Mouse (Mus musculus): ENCODE results near the gene Mis18a. TPM values are rescaled to one million over a fixed set of nuclear protein-coding genes. Genes with fewer than 3 reads are reported as not detected.

Gene Mis18a
- polyA plus RNA-seq, 1 experiment from 2014 or later: 34.1 TPM

- H3K4me3 ChIP-seq (replicated peaks; ENCODE audit: low read depth, low read length): no peak overlapping the region
- DNase-seq (no peak), ATAC-seq (ENCODE audit: low FRiP score, low TSS enrichment) (no peak)
- no peak overlapping the region for H3K9ac ChIP-seq (replicated peaks; ENCODE audit: low read length)
- H3K9me3 ChIP-seq (ENCODE audit: control insufficient read depth, low read length): no peaks in the 10 kb centered on the region
- 92% methylated on average over 13 of the region's 13 CpGs for WGBS
- no peaks in the 10 kb centered on the region for H3K4me1 ChIP-seq (ENCODE audit: control insufficient read depth, insufficient read depth, low read length)
- peaks cover 76% of the 10 kb centered on the region for H3K36me3 ChIP-seq (ENCODE audit: control insufficient read depth, insufficient read depth, low read length)
- H3K4me2 ChIP-seq (ENCODE audit: low read length): no peak overlapping the region
- H3K27me3 ChIP-seq (ENCODE audit: control insufficient read depth, insufficient read depth, low read length): no peaks in the 10 kb centered on the region
- no peak overlapping the region for H3K27ac ChIP-seq (replicated peaks; ENCODE audit: low read depth, low read length)
Measured at GRCm38 (mm10) chr16:90753386-90753941, 26.3 kb upstream of the Mis18a start.

GRCm38 (mm10) chr16:90748169-90748568 lies 21.0 kb upstream of the Mis18a start:
- no peak for ATAC-seq (ENCODE audit: low FRiP score, low TSS enrichment)
- H3K9ac ChIP-seq (replicated peaks; ENCODE audit: low read length): no peak overlapping the region
- no peaks in the 10 kb centered on the region for H3K9me3 ChIP-seq (ENCODE audit: control insufficient read depth, low read length)
- no peak overlapping the region for H3K4me3 ChIP-seq (replicated peaks; ENCODE audit: low read depth, low read length)
- H3K4me2 ChIP-seq (ENCODE audit: low read length): no peak overlapping the region
- H3K4me1 ChIP-seq (ENCODE audit: control insufficient read depth, insufficient read depth, low read length): no peaks in the 10 kb centered on the region
- H3K27ac ChIP-seq (replicated peaks; ENCODE audit: low read depth, low read length): no peak overlapping the region
- H3K27me3 ChIP-seq (ENCODE audit: control insufficient read depth, insufficient read depth, low read length): no peaks in the 10 kb centered on the region
- no peak for DNase-seq
- 95% methylated on average over 7 of the region's 7 CpGs for WGBS
- peaks cover 31% of the 10 kb centered on the region for H3K36me3 ChIP-seq (ENCODE audit: control insufficient read depth, insufficient read depth, low read length)

- 96% methylated on average over 6 of the region's 6 CpGs for WGBS
- Histone ChIP-seq H3K36me3 (ENCODE audit: control insufficient read depth, insufficient read depth, low read length) (peaks cover 20% of the 10 kb centered on the region), H3K9me3 (ENCODE audit: control insufficient read depth, low read length) (no peaks in the 10 kb centered on the region), H3K27me3 (ENCODE audit: control insufficient read depth, insufficient read depth, low read length) (no peaks in the 10 kb centered on the region), H3K4me2 (ENCODE audit: low read length) (no peak overlapping the region), H3K27ac (replicated peaks; ENCODE audit: low read depth, low read length) (no peak overlapping the region), H3K4me3 (replicated peaks; ENCODE audit: low read depth, low read length) (no peak overlapping the region), H3K4me1 (ENCODE audit: control insufficient read depth, insufficient read depth, low read length) (no peaks in the 10 kb centered on the region; the same call in 1 of the 2 replicates), H3K9ac (replicated peaks; ENCODE audit: low read length) (no peak overlapping the region)
- ATAC-seq (ENCODE audit: low FRiP score, low TSS enrichment): no peak
- DNase-seq: no peak
Measured at GRCm38 (mm10) chr16:90747143-90747542, 19.9 kb upstream of the Mis18a start.

- DNase-seq (no peak), ATAC-seq (ENCODE audit: low FRiP score, low TSS enrichment) (no peak)
- no peaks in the 10 kb centered on the region for H3K36me3 ChIP-seq (ENCODE audit: control insufficient read depth, insufficient read depth, low read length)
- H3K27ac ChIP-seq (replicated peaks; ENCODE audit: low read depth, low read length): no peak within 1 kb of the TSS
- no peak within 1 kb of the TSS for H3K9ac ChIP-seq (replicated peaks; ENCODE audit: low read length)
- no peak within 1 kb of the TSS for H3K4me2 ChIP-seq (ENCODE audit: low read length)
- no peaks in the 10 kb centered on the region for H3K9me3 ChIP-seq (ENCODE audit: control insufficient read depth, low read length)
- no peaks in the 10 kb centered on the region for H3K27me3 ChIP-seq (ENCODE audit: control insufficient read depth, insufficient read depth, low read length)
- no peaks in the 10 kb centered on the region; the same call in 1 of the 2 replicates for H3K4me1 ChIP-seq (ENCODE audit: control insufficient read depth, insufficient read depth, low read length)
- WGBS: 88% methylated on average over 26 of the region's 26 CpGs
- H3K4me3 ChIP-seq (replicated peaks; ENCODE audit: low read depth, low read length): no peak within 1 kb of the TSS
Measured at GRCm38 (mm10) chr16:90738092-90738956, 11.1 kb upstream of the Mis18a start, which contains the start of gene Mrap. Gene Mrap, plus strand, starts transcription at chr16:90738207.

GRCm38 (mm10) chr16:90736672-90737270 lies 9.6 kb upstream of the Mis18a start:
- Histone ChIP-seq H3K9ac (replicated peaks; ENCODE audit: low read length) (no peak overlapping the region), H3K27me3 (ENCODE audit: control insufficient read depth, insufficient read depth, low read length) (no peaks in the 10 kb centered on the region), H3K4me1 (ENCODE audit: control insufficient read depth, insufficient read depth, low read length) (no peaks in the 10 kb centered on the region), H3K27ac (replicated peaks; ENCODE audit: low read depth, low read length) (no peak overlapping the region), H3K4me2 (ENCODE audit: low read length) (no peak overlapping the region), H3K4me3 (replicated peaks; ENCODE audit: low read depth, low read length) (no peak overlapping the region), H3K9me3 (ENCODE audit: control insufficient read depth, low read length) (no peaks in the 10 kb centered on the region), H3K36me3 (ENCODE audit: control insufficient read depth, insufficient read depth, low read length) (no peaks in the 10 kb centered on the region)
- WGBS: 77% methylated on average over 10 of the region's 10 CpGs
- no peak for DNase-seq
- no peak for ATAC-seq (ENCODE audit: low FRiP score, low TSS enrichment)

GRCm38 (mm10) chr16:90735611-90736010 lies 8.4 kb upstream of the Mis18a start:
- no peak overlapping the region for H3K27ac ChIP-seq (replicated peaks; ENCODE audit: low read depth, low read length)
- peaks cover 3% of the 10 kb centered on the region; the same call in 1 of the 2 replicates for H3K9me3 ChIP-seq (ENCODE audit: control insufficient read depth, low read length)
- no peak overlapping the region for H3K4me3 ChIP-seq (replicated peaks; ENCODE audit: low read depth, low read length)
- DNase-seq (no peak), ATAC-seq (ENCODE audit: low FRiP score, low TSS enrichment) (no peak)
- H3K4me2 ChIP-seq (ENCODE audit: low read length): no peak overlapping the region
- no peaks in the 10 kb centered on the region for H3K36me3 ChIP-seq (ENCODE audit: control insufficient read depth, insufficient read depth, low read length)
- H3K4me1 ChIP-seq (ENCODE audit: control insufficient read depth, insufficient read depth, low read length): no peaks in the 10 kb centered on the region
- 82% methylated on average over 4 of the region's 4 CpGs for WGBS
- no peak overlapping the region for H3K9ac ChIP-seq (replicated peaks; ENCODE audit: low read length)
- no peaks in the 10 kb centered on the region for H3K27me3 ChIP-seq (ENCODE audit: control insufficient read depth, insufficient read depth, low read length)

- DNase-seq (no peak), ATAC-seq (ENCODE audit: low FRiP score, low TSS enrichment) (peak; percentile 62)
- Histone ChIP-seq H3K9me3 (ENCODE audit: control insufficient read depth, low read length) (peaks cover 3% of the 10 kb centered on the region; the same call in 1 of the 2 replicates), H3K27me3 (ENCODE audit: control insufficient read depth, insufficient read depth, low read length) (no peaks in the 10 kb centered on the region), H3K4me3 (replicated peaks; ENCODE audit: low read depth, low read length) (peak overlapping the region; percentile 69), H3K9ac (replicated peaks; ENCODE audit: low read length) (peak overlapping the region; percentile 44; the same call in 1 of the 2 replicates), H3K4me1 (ENCODE audit: control insufficient read depth, insufficient read depth, low read length) (peaks cover 5% of the 10 kb centered on the region; the same call in 1 of the 2 replicates), H3K4me2 (ENCODE audit: low read length) (peak overlapping the region; percentile 86), H3K27ac (replicated peaks; ENCODE audit: low read depth, low read length) (no peak overlapping the region), H3K36me3 (ENCODE audit: control insufficient read depth, insufficient read depth, low read length) (0 out of 2 replicates have a peak, but pooled peaks cover 4% of the 10 kb centered on the region)
- 7% methylated on average over 38 of the region's 38 CpGs for WGBS
Measured at GRCm38 (mm10) chr16:90726600-90727227, 490 bp downstream of the Mis18a start.

GRCm38 (mm10) chr16:90724051-90724450 lies 3.2 kb downstream of the Mis18a start:
- no peaks in the 10 kb centered on the region for H3K9me3 ChIP-seq (ENCODE audit: control insufficient read depth, low read length)
- DNase-seq: no peak
- H3K27ac ChIP-seq (replicated peaks; ENCODE audit: low read depth, low read length): no peak overlapping the region
- H3K9ac ChIP-seq (replicated peaks; ENCODE audit: low read length): no peak overlapping the region
- no peak overlapping the region for H3K4me2 ChIP-seq (ENCODE audit: low read length)
- ATAC-seq (ENCODE audit: low FRiP score, low TSS enrichment): no peak
- no peaks in the 10 kb centered on the region for H3K27me3 ChIP-seq (ENCODE audit: control insufficient read depth, insufficient read depth, low read length)
- H3K4me3 ChIP-seq (replicated peaks; ENCODE audit: low read depth, low read length): no peak overlapping the region
- WGBS: 90% methylated on average over 4 of the region's 4 CpGs
- peaks cover 20% of the 10 kb centered on the region; the same call in 1 of the 2 replicates for H3K36me3 ChIP-seq (ENCODE audit: control insufficient read depth, insufficient read depth, low read length)
- H3K4me1 ChIP-seq (ENCODE audit: control insufficient read depth, insufficient read depth, low read length): peaks cover 5% of the 10 kb centered on the region; the same call in 1 of the 2 replicates

Measured in midbrain, embryonic 14.5 days (tissue).